Mouse (Mus musculus) ES-E14 (cell line): Measurements from ENCODE around the gene Sept10. TPM values are rescaled to one million over a fixed set of nuclear protein-coding genes. Genes with fewer than 3 reads are reported as not detected.

Experiments used
- DNase-seq: peaks from one replicate; pipeline ENCODE4 v3.0.0-alpha.2; 2013; ENCODE audit warnings: low read depth, low spot score
- H3K27ac ChIP-seq: 2 replicates; pipeline ENCODE4 v1.5.1; 2012; ENCODE audit warnings: low read depth, mild to moderate bottlenecking, low read length, moderate library complexity, mixed read lengths; ENCODE audit not compliant: poor library complexity, insufficient read depth, severe bottlenecking
- H3K36me3 ChIP-seq: 2 replicates; pipeline ENCODE4 v1.6.1; 2012; ENCODE audit warnings: mild to moderate bottlenecking, low read length, moderate library complexity, mixed read lengths; ENCODE audit not compliant: control insufficient read depth, poor library complexity, insufficient read depth, severe bottlenecking
- H3K4me1 ChIP-seq, 2 experiments: fragments of 150-350 bp in 1 of 2; sonication (generic) in 1 of 2; 2 replicates each; pipeline ENCODE4 v1.6.1; 2012; ENCODE audit warnings: low read length in 2 of 2, mild to moderate bottlenecking in 1 of 2, mixed read lengths in 1 of 2; ENCODE audit not compliant: control insufficient read depth in 2 of 2, insufficient read depth in 2 of 2, poor library complexity in 1 of 2
- H3K4me3 ChIP-seq, 2 experiments: fragments of 150-350 bp in 1 of 2; sonication (generic) in 1 of 2; 2 replicates each; pipeline ENCODE4 v1.5.1; 2012; ENCODE audit warnings: low read length in 2 of 2, low read depth in 1 of 2, mild to moderate bottlenecking in 1 of 2, mixed read lengths in 1 of 2; ENCODE audit not compliant: insufficient read depth in 1 of 2, poor library complexity in 1 of 2, severe bottlenecking in 1 of 2
- H3K9ac ChIP-seq: 2 replicates; pipeline ENCODE4 v1.6.1; 2012; ENCODE audit warnings: low read depth, mild to moderate bottlenecking, low read length, mixed read lengths; ENCODE audit not compliant: poor library complexity, insufficient read depth, severe bottlenecking
- H3K9me3 ChIP-seq: fragments of 150-350 bp; sonication (generic); 2 replicates; pipeline ENCODE4 v1.6.1; 2012; ENCODE audit warnings: low read depth, mild to moderate bottlenecking, low read length; ENCODE audit not compliant: control insufficient read depth, insufficient read depth
- CHD2 ChIP-seq: IDR thresholded peaks from 2 replicates; pipeline ENCODE4 v1.6.1; 2014; ENCODE audit warnings: mild to moderate bottlenecking, low read depth, low read length, inconsistent platforms
- HCFC1 ChIP-seq: IDR thresholded peaks from 2 replicates; pipeline ENCODE4 v1.6.1; 2012; ENCODE audit warnings: low read length, inconsistent platforms, borderline replicate concordance; ENCODE audit not compliant: insufficient read depth
- MAFK ChIP-seq: IDR thresholded peaks from 2 replicates; pipeline ENCODE4 v1.6.1; 2014; ENCODE audit warnings: mild to moderate bottlenecking, low read depth, low read length, inconsistent platforms; ENCODE audit not compliant: insufficient read depth
- ZC3H11A ChIP-seq: IDR thresholded peaks from 2 replicates; pipeline ENCODE4 v1.6.1; 2012; ENCODE audit warnings: low read depth, mild to moderate bottlenecking, inconsistent platforms, low read length, borderline replicate concordance
- ZNF384 ChIP-seq: IDR thresholded peaks from 2 replicates; pipeline ENCODE4 v1.6.1; 2012; ENCODE audit warnings: low read depth, low read length, inconsistent platforms
- in situ Hi-C, 2 experiments: fragments of 600-800 bp; cut with MboI; formaldehyde crosslinking; loops; one replicate each; pipeline ENCODE4 v1.15.1; 2025; ENCODE audit warnings: low sequenced_read_pairs in 2 of 2, inconsistent platforms in 1 of 2; ENCODE audit not compliant: unreplicated experiment in 2 of 2
- total RNA-seq: library from RNA; depleted of rRNA; stranded (reverse); fragments of 300-350 nt; gene quantifications from 2 replicates; pipeline ENCODE4 v1.2.3, GENCODE M21; 2012; rRNA removed

Sept10 gene
- 15.1 and 16.8 TPM in 2 replicates for total RNA-seq

DNA sequence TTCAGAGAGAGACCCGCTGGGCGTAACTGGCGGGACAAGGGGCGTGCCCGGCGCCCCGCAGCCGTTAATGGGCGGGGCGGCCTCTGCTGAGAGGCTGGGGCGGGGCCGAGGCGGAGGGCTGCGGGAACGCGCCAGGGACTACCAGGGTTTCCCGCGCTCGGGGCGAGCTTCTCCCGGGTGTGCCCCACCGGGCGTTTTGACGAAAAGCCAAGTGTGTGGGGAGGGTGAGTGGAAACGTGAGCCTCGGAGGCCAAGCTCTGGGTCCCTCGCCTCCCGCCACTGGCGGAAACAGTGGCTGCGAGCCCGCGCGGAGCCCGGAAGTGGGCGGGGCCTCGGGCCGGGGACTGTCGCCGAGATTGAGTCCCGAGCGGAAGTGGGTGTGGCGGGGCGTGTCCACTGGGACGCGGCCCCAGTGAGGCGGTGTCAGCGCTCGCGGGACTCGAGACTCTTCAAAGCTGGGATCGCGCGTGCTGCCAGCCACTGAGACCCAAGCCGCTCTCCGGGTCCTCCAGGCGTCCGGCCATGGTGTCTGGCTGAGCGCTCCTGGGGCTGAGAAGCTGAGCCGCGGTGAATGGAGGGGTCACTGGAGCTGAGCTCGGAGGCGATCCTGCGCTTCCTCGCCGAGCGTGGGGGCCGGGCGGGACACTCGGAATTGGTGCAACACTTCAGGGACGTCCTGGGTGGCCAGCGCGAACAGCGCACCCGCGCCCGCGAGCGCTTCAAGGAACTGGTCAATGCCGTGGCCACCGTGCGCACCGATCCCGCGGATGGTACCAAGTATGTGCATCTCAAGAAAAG lies at the start of gene Sept10, which contains the start of gene Sowahc:
Sept10 (minus strand) TSS at position 375 of the 798 bp plus-strand sequence.
Sowahc (plus strand) TSS at position 481 of the 798 bp plus-strand sequence.
- H3K4me1 ChIP-seq = peaks cover 0 to 3% of the 10 kb centered on the region in 2 experiments; a peak in 1 of 4 replicates
- H3K9ac ChIP-seq = peak within 1 kb of the TSS; percentile 96
- TF ChIP-seq CHD2 (peak; percentile 76), HCFC1 (no peak; the same call in 1 of the 2 replicates)
- peak within 1 kb of the TSS; percentile 76 for H3K27ac ChIP-seq
- H3K4me3 ChIP-seq = peak within 1 kb of the TSS; percentile 95 to 99
- no peaks in the 10 kb centered on the region for H3K36me3 ChIP-seq
- DNase-seq = peak; percentile 88
- in situ Hi-C loops = no loop called here
- no peaks in the 10 kb centered on the region for H3K9me3 ChIP-seq

DNA sequence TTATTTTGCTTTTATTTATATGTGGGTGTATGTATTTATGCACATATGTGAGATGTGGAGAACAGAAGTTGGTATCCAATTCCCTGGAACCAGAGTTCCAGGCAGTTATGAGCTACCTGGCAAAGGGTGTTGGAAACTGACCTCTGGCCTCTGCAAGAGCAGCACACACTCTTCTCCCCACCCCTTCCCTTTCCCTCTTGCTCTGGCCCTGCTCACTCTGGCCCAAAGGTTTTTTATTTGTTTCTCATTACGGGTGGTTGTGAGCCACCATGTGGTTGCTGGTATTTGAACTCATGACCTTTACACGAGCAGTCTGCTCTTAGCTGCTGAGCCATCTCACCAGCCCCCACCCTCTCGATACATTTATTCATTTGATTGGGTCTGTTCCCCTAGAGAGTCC lies 47.1 kb upstream of the Sept10 start:
- Histone ChIP-seq H3K36me3 (no peaks in the 10 kb centered on the region), H3K4me3 (no peak overlapping the region), H3K27ac (no peak overlapping the region), H3K4me1 (peaks cover 6 to 11% of the 10 kb centered on the region in 2 experiments), H3K9me3 (no peaks in the 10 kb centered on the region), H3K9ac (no peak overlapping the region)
- TF ChIP-seq ZC3H11A (no peak), MAFK (no peak), CHD2 (no peak), HCFC1 (no peak), ZNF384 (no peak)
- in situ Hi-C loops = no loop called here
- no peak for DNase-seq

DNA sequence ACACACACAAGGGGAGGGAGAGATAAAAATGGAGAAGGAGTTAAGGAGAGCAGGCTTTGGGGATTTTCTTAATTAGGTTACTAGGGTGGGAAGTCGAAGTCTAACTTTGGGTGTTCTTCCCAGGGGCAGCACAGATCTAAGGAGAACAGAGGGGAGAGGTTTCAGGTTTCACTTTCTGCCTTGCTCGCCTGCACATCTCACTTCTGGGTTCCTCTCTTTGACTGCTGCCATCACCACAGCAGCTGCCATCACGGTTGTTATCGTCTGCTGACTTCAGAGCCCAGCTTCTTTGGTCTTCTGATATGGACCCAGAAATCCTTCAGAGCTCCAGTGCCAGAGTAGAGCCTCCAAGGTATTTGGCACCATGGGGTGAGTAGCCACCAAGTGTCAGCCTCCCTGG lies 46.5 kb upstream of the Sept10 start:
- Histone ChIP-seq H3K4me3 (no peak overlapping the region), H3K9me3 (no peaks in the 10 kb centered on the region), H3K36me3 (no peaks in the 10 kb centered on the region), H3K4me1 (peaks cover 6 to 11% of the 10 kb centered on the region in 2 experiments), H3K27ac (no peak overlapping the region), H3K9ac (no peak overlapping the region)
- no peak for DNase-seq
- no peak for TF ChIP-seq MAFK
- no peak for TF ChIP-seq ZC3H11A
- no peak for TF ChIP-seq ZNF384
- TF ChIP-seq CHD2 = no peak
- no peak for TF ChIP-seq HCFC1
- in situ Hi-C loops = no loop called here

DNA sequence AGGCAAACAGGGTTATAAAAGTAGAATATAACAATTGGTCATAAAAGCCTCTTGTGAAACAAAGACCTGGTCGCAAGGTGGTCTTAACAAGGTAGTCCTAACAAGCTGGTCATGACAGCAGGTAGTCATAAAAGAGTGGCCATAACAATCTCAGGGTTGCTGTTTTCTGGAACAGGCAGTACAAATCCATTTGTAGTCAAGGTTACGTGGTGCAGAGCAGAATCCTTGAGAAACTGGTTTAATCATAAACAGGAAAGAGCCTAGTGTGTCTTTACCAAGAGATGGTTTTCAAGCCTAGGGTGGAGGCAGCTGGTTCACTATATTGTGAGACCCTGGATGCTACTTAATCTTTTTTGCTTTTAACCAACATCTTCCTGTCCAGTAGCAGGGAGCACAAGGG lies 45.6 kb upstream of the Sept10 start:
- no peak overlapping the region for H3K9ac ChIP-seq
- in situ Hi-C loops = no loop called here
- no peak overlapping the region for H3K4me3 ChIP-seq
- H3K4me1 ChIP-seq = peaks cover 6 to 11% of the 10 kb centered on the region in 2 experiments
- no peak for TF ChIP-seq MAFK
- TF ChIP-seq CHD2 = no peak
- no peaks in the 10 kb centered on the region for H3K36me3 ChIP-seq
- DNase-seq = no peak
- H3K9me3 ChIP-seq = no peaks in the 10 kb centered on the region
- no peak overlapping the region for H3K27ac ChIP-seq

DNA sequence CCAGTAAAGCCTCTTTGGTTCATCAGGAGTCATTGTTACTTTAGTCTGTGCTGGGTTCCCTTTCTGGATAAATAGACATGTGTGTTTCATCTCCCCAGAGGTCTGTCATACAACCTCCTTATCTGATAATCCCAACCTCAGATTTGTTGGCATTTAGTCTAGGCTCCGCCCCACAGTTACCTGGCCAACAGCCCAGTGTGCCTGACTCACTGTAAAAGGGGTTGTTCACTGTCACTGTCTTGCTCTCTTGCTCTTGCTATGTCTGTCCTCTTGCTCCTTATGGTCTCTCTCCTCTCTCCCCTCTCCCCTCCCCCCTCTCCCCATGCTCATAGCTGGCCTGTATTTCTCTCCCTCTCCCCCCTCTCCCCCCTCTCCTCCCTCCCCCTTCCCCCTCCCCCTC lies 44.5 kb upstream of the Sept10 start:
- no peak for TF ChIP-seq HCFC1
- no peak for TF ChIP-seq ZC3H11A
- TF ChIP-seq MAFK = no peak
- TF ChIP-seq ZNF384 = no peak
- no peak for TF ChIP-seq CHD2
- Histone ChIP-seq H3K27ac (no peak overlapping the region), H3K9me3 (no peaks in the 10 kb centered on the region), H3K4me3 (no peak overlapping the region), H3K36me3 (no peaks in the 10 kb centered on the region), H3K9ac (no peak overlapping the region), H3K4me1 (peaks cover 6 to 13% of the 10 kb centered on the region in 2 experiments)
- DNase-seq = no peak
- in situ Hi-C loops = no loop called here
